Mouse (Mus musculus) megakaryocyte, embryonic 14.5 days (primary cell): ENCODE data around the gene Ptprh.

ENCODE experiments used
- FLI1 ChIP-seq: IDR thresholded peaks from 2 replicates; pipeline ENCODE4 v1.6.1; 2012; ENCODE audit warnings: low read length, inconsistent platforms, mixed read lengths
- GATA1 ChIP-seq: IDR thresholded peaks from 3 replicates; pipeline ENCODE4 v1.6.1; 2012; ENCODE audit warnings: mixed read lengths, low read length, inconsistent platforms, borderline replicate concordance

GRCm38 (mm10) chr7:4603873-4604272 is at the start of gene Ptprh:
- TF ChIP-seq GATA1: no peak
- no peak for TF ChIP-seq FLI1
